Mouse (Mus musculus) B cell, adult 67 days (primary cell): Measurements from ENCODE around the gene Apol9b. TPM values are rescaled to one million over a fixed set of nuclear protein-coding genes. Genes with fewer than 3 reads are reported as not detected.

ENCODE experiments used
- total RNA-seq, 2 experiments: library from RNA; stranded (reverse); gene quantifications; 4 replicates each; pipeline ENCODE4 v1.2.4; 2023

The Apol9b gene
- total RNA-seq: not detected

GRCm38 (mm10) chr15:77728739-77729138, at the start of gene Apol9b:
Gene Apol9b (plus strand): TSS chr15:77729039.

GRCm38 (mm10) chr15:77698656-77699055, 30.2 kb upstream of the Apol9b start, which contains the start of gene Apol7e:
Gene Apol7e (plus strand): TSS chr15:77698857.

GRCm38 (mm10) chr15:77756848-77757247, 28.0 kb downstream of the Apol9b start, which contains the start of gene Apol8:
Gene Apol8 (minus strand): TSS chr15:77757003.

Other genes with a start within 250 kb of the Apol9b start
- not detected for gene Apol11a, start 220.8 kb upstream of the Apol9b start, total RNA-seq
- gene Apol7c, start 195.7 kb upstream of the Apol9b start, total RNA-seq: not detected
- gene 1700025B11Rik, start 167.1 kb upstream of the Apol9b start, total RNA-seq: not detected
- not detected for gene Apol10b, start 132.9 kb upstream of the Apol9b start, total RNA-seq
- gene Gm36245, start 129.8 kb upstream of the Apol9b start, total RNA-seq: not detected
- not detected for gene Apol11b, start 85.8 kb upstream of the Apol9b start, total RNA-seq
- gene Apol7e, start 30.2 kb upstream of the Apol9b start, total RNA-seq: under 1 TPM in 1 of 2 experiments, not detected in 1; 0.41 TPM
- 10 to 100 TPM; 10.8 to 14.3 TPM for gene Apol8, start 28.0 kb downstream of the Apol9b start, total RNA-seq
- 100 to 1,000 TPM; 792 to 824 TPM for gene Myh9, start 113.1 kb downstream of the Apol9b start, total RNA-seq
- gene Txn2, start 200.0 kb downstream of the Apol9b start, total RNA-seq: 10 to 100 TPM; 90.1 to 92.3 TPM
- gene Foxred2, start 227.7 kb downstream of the Apol9b start, total RNA-seq: 10 to 100 TPM in 1 of 2 experiments, 1 to 10 TPM in 1; 9.3 to 10.2 TPM
- 100 to 1,000 TPM; 152 to 186 TPM for gene Eif3d, start 241.8 kb downstream of the Apol9b start, total RNA-seq